ENCODE assay signal across 8 mouse cellular contexts in genomic region chr1:39901063-39901811, GRCm38 (mm10). TPM values are rescaled to one million over a fixed set of nuclear protein-coding genes. Genes with fewer than 3 reads are reported as not detected.
DNase-seq lines count a peak whose midpoint lies in the region; ATAC-seq lines count a peak whose summit lies in the region.

No protein-coding gene starts in this region.

- H3K36me3 ChIP-seq in forebrain, embryonic 14.5 days (ENCODE audit: control insufficient read depth, insufficient read depth, low read length), result peaks cover 20% of the 10 kb centered on the region
- peaks cover 19% of the 10 kb centered on the region for H3K36me3 ChIP-seq in midbrain, embryonic 12.5 days
- H3K36me3 ChIP-seq in stomach, embryonic 14.5 days (ENCODE audit: control insufficient read depth, insufficient read depth, low read length), result peaks cover 3% of the 10 kb centered on the region; the same call in 1 of the 2 replicates

- H3K4me2 ChIP-seq in forebrain, embryonic 14.5 days (ENCODE audit: low read length), result peak overlapping the region; percentile 95
- peak overlapping the region; percentile 83 for H3K4me2 ChIP-seq in midbrain, embryonic 12.5 days (replicated peaks)
- peak overlapping the region; percentile 86 for H3K4me2 ChIP-seq in stomach, embryonic 14.5 days (replicated peaks; ENCODE audit: low read depth, low read length)

- peak overlapping the region; percentile 100 for H3K9ac ChIP-seq in forebrain, embryonic 14.5 days (ENCODE audit: low read length)
- peak overlapping the region; percentile 100 for H3K9ac ChIP-seq in midbrain, embryonic 12.5 days (replicated peaks)
- peak overlapping the region; percentile 100 for H3K9ac ChIP-seq in stomach, embryonic 14.5 days (replicated peaks; ENCODE audit: low read depth, low read length)

- H3K9me3 ChIP-seq in forebrain, embryonic 14.5 days (replicated peaks; ENCODE audit: control insufficient read depth, low read length), result no peaks in the 10 kb centered on the region
- H3K9me3 ChIP-seq in midbrain, embryonic 12.5 days, result no peaks in the 10 kb centered on the region
- H3K9me3 ChIP-seq in stomach, embryonic 14.5 days (ENCODE audit: control insufficient read depth, low read depth, low read length), result no peaks in the 10 kb centered on the region

- WGBS in forebrain, embryonic 14.5 days, result under 1% methylated on average over 50 of the region's 75 CpGs
- WGBS in midbrain, embryonic 12.5 days, result 0% methylated on average over 73 of the region's 75 CpGs
- under 1% methylated on average over 53 of the region's 75 CpGs for WGBS in stomach, embryonic 14.5 days

- peak; percentile 62 to 69 for DNase-seq in layer of hippocampus, postnatal 10 days (ENCODE audit: low spot score in 2 of 2)
- DNase-seq in layer of hippocampus, adult 18-20 months (ENCODE audit: low spot score in 2 of 2), result no peak
- DNase-seq in forebrain, embryonic 14.5 days (ENCODE audit: low spot score), result peak; percentile 56
- DNase-seq in heart, postnatal 4 days, result peak; percentile 58
- peak; percentile 60 to 66 for DNase-seq in left cerebral cortex, postnatal 36 days (ENCODE audit: low spot score in 2 of 2)

- ATAC-seq in cerebellum, adult (ENCODE audit: insufficient number of reproducible peaks, low FRiP score, low TSS enrichment), result peak; percentile 22
- peak; percentile 35 for ATAC-seq in forebrain, embryonic 14.5 days
- ATAC-seq in midbrain, embryonic 12.5 days (ENCODE audit: low FRiP score, low read depth), result peak; percentile 20
- peak; percentile 57; the same call in 1 of the 2 replicates for ATAC-seq in stomach, embryonic 14.5 days (ENCODE audit: insufficient number of reproducible peaks, insufficient read depth, low FRiP score, low read depth)

- H3K27ac ChIP-seq in forebrain, embryonic 14.5 days (ENCODE audit: low read depth, low read length), result peak overlapping the region; percentile 100
- H3K27ac ChIP-seq in midbrain, embryonic 12.5 days (replicated peaks), result peak overlapping the region; percentile 99
- peak overlapping the region; percentile 98 for H3K27ac ChIP-seq in stomach, embryonic 14.5 days (ENCODE audit: low read length)

- H3K4me3 ChIP-seq in forebrain, embryonic 14.5 days (ENCODE audit: low read depth, low read length), result peak overlapping the region; percentile 99
- peak overlapping the region; percentile 95 for H3K4me3 ChIP-seq in midbrain, embryonic 12.5 days
- H3K4me3 ChIP-seq in stomach, embryonic 14.5 days (ENCODE audit: low read depth, low read length), result peak overlapping the region; percentile 96

- intact Hi-C loops in left cerebral cortex, postnatal 36 days (cut with DNase I), result loop anchor here (2.0 to 10.0 kb wide), 4 partner anchors 36 to 216 kb away; no protein-coding TSS in a partner anchor

- H3K27me3 ChIP-seq in forebrain, embryonic 14.5 days (replicated peaks; ENCODE audit: control insufficient read depth, insufficient read depth, low read length), result no peaks in the 10 kb centered on the region
- H3K27me3 ChIP-seq in midbrain, embryonic 12.5 days, result peaks cover 12% of the 10 kb centered on the region; the same call in 1 of the 2 replicates
- no peaks in the 10 kb centered on the region for H3K27me3 ChIP-seq in stomach, embryonic 14.5 days (ENCODE audit: control insufficient read depth, insufficient read depth, low read length)

- H3K4me1 ChIP-seq in forebrain, embryonic 14.5 days (ENCODE audit: control insufficient read depth, insufficient read depth, low read length), result peaks cover 36% of the 10 kb centered on the region
- peaks cover 52% of the 10 kb centered on the region for H3K4me1 ChIP-seq in midbrain, embryonic 12.5 days
- peaks cover 31% of the 10 kb centered on the region for H3K4me1 ChIP-seq in stomach, embryonic 14.5 days (ENCODE audit: control insufficient read depth, insufficient read depth, low read length)

RNA-seq across cellular contexts. Expression of gene Map4k4, which starts 0.5 kb away (rescaled TPM):
- 100 to 1,000 TPM; 238 to 240 TPM for total RNA-seq in layer of hippocampus, postnatal 10 days (2021)
- 100 to 1,000 TPM; 112 to 117 TPM for total RNA-seq in layer of hippocampus, adult 18-20 months (2021)
- 29.2 and 36.2 TPM in 2 replicates for polyA plus RNA-seq in forebrain, embryonic 14.5 days (2014; fragmentation: Nextera tagmentation; extraction: Ambion mirVana)
- total RNA-seq in heart, postnatal 4 days (2021), result 100 to 1,000 TPM; 207 to 231 TPM
- 100 to 1,000 TPM; 103 to 130 TPM for total RNA-seq in left cerebral cortex, postnatal 36 days (2021)
- 68.8 and 71.5 TPM in 2 replicates for polyA plus RNA-seq in midbrain, embryonic 12.5 days (2016; fragmentation: Nextera tagmentation; extraction: Ambion mirVana)
- polyA plus RNA-seq in stomach, embryonic 14.5 days (2014; fragmentation: Nextera tagmentation; extraction: Ambion mirVana), result 36.7 and 42.6 TPM in 2 replicates

Comparison
In these comparisons a context has a peak if more than half of its experiments do, and no peak if none do; other contexts are left out.
1. DNase-seq: peak in layer of hippocampus, postnatal 10 days (2 of 2), forebrain, embryonic 14.5 days (single experiment), heart, postnatal 4 days (single experiment) and left cerebral cortex, postnatal 36 days (2 of 2); none in layer of hippocampus, adult 18-20 months (0 of 2).
2. Peak in every context shown above with its lines, with median percentiles within 50 percentile points of each other: ATAC-seq, H3K27ac ChIP-seq, H3K4me2 ChIP-seq, H3K4me3 ChIP-seq and H3K9ac ChIP-seq.